Mouse (Mus musculus): Measurements from ENCODE around the gene 4921536K21Rik.
A peak's percentile ranks its signal among the peaks of the same experiment; 100 is the strongest.
"Not testable (repeated sequence)": the region's sequence is repeated elsewhere in the genome, so short reads cannot be mapped to it uniquely, and the experiment has no call there.

4921536K21Rik gene

DNA sequence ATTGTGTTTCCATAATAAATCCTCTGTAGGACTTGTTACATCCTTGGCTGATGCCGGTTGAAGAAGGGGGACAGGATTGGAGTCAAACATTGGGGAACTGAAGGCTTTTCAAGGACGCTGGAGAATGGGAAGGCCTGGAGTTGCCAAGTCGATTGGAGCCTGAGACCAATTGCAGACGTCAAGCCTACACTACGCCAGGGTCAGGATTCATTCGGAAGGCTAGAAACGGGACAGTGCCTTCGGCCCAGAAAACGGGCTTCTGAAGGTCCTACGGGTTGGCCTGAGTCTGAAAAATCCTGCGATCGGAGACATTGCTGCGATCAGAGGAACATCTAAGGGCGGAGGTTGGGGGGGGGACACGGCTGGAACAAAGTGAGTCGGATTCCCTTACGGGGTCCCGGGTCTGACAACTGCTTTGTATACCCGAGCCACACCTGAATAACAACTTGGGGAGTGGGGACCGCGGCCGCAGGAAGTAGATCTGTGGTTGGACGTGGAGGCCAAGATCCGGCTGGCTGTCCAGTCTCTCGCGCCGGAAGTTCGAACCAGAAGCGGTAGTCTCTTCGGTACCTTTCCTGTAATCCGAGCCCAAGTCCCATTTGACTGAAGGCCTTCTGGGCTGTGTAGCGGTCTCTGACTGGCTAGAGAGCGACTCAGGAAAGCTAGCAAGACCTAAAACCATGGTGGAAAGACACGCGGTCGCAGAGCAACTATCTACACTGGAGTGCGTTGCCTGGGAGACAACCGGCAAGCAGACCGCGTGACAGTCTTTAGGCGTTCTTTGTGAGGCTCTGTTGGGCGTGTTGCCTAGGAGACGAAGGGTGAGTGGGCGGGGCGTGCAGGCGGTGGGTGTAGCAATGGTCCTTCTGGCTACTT, at the start of gene 4921536K21Rik, which contains the start of gene Dusp18:
4921536K21Rik (minus strand) TSS at position 693 of the 876 bp plus-strand sequence.
Dusp18 (plus strand) TSS at position 835 of the 876 bp plus-strand sequence.
- DNase-seq = peak; percentile 93

- DNase-seq = no peak
Measured at GRCm38 (mm10) chr11:3941371-3941770, 46.5 kb upstream of the 4921536K21Rik start.

DNA sequence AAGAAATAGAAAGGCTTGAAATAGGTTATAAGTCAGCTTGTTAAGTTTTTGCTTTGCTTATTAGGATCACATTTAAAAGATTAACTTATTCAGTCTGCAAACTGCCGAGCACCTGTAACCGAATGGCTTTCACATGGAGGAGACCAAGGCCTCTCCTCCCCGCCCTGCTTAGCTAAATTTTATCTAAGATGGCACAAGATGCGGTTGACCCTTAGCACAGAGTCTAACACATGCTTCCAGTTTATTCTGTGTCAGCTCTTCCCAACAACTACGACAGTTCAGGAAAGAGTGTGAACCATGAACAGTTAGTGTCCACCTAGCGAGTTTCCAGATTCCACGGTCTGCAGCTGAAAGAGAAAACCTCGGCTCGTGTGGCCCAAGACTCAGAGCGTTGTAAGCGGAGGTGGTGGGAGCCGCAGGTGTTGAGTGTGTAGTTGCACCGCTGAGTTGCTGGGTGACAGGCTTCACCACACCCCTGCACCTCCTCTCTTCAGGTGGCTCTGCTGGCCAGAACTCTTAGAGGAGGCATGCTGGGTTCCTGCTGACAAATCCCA, 42.5 kb upstream of the 4921536K21Rik start:
- no peak for DNase-seq

DNA sequence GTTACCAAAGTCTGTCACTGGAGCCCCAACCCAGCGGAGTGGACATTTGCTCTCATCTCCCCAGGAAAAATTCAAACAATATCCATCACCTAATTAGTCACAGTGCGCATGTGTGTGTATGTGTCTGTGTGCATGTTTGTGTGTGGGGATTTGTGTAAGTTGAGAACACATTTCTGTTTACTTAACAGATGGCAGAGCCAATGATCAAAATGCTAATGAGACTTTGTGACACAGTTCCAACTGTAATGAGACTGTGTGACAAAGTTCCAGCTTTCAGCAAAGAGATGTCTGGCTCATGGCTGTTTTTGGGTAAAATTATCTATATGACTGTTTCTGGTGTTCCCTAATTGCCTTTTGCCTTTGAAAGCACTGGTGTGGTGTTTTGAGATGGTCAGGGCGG, 41.4 kb upstream of the 4921536K21Rik start:
- no peak for DNase-seq

DNA sequence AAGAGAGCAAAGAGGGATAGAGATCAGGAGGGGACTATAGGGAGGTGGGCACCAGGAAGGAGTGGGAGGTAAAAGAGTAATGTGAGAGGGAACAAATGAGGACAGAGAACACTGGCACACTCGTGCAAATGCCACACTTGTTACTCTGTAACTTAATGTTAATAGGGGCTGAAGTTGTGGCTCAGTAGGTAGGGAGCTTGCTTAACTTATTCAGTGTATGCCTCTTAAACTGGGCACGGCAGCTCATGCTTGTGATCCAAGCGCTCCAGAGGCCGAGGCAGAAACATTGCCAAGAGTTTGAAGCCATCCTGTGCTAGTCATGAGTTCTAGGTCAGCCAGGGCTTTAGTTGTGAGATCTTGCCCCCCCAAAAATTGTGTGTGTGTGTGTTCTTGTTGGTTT, 40.2 kb upstream of the 4921536K21Rik start:
- DNase-seq = no peak

- no peak for DNase-seq
Measured at GRCm38 (mm10) chr11:3933756-3934285, 38.9 kb upstream of the 4921536K21Rik start.

DNA sequence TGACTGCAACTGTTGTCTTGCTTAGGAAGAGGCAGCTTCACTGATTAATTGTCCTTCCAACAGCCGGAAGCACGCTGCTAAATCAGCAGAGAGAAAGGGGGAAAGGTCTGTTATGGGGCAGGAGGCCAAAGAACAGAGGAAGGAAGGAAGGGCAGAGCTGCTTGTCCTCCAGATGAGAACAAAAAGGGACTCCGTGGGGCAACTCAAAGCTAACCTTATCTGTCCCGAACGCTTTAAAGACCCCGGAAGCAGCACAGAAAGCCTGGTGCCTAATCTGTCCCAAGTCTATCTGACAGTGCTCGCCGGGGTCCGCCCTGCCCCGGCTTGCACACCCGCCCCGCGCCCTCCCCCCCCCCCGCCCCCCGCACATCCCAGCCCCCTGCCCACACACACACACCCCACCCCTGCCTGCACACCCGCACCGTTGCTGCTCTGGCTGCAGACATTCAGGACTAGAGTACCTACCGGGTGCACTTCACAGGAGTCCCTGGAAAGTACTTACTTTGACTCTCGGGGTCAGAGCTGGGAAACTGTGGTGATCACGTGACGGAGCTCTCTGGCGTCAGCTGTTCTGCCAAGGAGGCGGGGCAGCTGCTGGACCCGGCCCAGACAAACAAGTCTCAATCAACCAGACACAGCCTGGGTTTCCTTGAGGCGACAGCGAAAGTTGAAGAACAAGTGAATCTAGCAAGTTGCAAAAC, 36.8 kb upstream of the 4921536K21Rik start, which contains the start of gene Tcn2:
Tcn2 (minus strand) TSS at position 649 of the 701 bp plus-strand sequence.
- DNase-seq = peak; percentile 91

GRCm38 (mm10) chr11:3930931-3931330, 36.0 kb upstream of the 4921536K21Rik start:
- DNase-seq = no peak

DNA sequence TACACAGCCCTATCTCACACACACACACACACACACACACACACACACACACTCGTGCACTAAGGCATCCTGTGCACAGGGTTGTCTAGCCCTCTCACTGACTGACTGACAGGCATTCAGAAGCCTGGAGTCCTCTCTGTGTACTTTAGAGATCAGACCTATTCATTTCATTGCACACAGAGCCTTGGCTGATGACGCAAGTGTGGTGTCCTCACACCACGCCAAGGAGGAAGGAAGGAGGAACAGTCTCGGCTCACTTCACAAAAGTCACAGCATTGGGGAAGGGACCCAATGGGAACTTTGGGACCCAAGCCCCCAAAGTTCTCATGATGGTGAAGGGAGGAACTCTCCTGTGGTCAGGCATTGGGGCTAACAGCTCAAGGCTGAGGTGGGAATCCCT, 35.1 kb upstream of the 4921536K21Rik start:
- peak; percentile 35 for DNase-seq

GRCm38 (mm10) chr11:3925916-3926315, 31.0 kb upstream of the 4921536K21Rik start:
- DNase-seq = no peak

- DNase-seq = no peak
Measured at GRCm38 (mm10) chr11:3922731-3923130, 27.8 kb upstream of the 4921536K21Rik start.

GRCm38 (mm10) chr11:3922115-3922514, 27.2 kb upstream of the 4921536K21Rik start:
- no peak for DNase-seq

DNA sequence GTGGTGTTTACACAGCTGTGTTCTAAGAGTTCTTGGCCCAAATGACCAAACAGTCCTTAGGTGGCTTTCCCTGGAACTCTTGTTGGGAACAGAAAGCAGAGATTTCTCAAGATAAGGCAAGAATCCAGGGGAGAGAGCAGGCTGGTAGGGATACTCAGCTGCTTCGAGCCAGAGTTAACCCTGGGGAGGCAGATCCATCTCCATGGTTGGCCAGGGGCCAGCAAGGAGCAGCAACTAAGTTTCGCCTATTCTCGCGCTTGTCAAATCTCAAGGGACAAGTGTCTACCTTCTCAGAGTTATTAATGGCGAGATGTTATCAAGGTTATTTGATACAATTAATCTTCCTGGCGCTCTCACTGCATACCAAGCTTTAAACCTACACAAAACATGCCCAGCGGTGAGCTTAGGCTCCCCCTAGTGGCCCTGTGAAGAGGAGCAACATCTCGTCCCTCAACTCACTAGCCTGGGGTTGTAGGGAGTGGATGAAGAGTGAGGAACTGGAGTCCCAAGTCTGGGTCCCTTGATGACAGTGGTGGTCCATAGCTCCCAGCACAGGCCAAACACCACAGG, 26.5 kb upstream of the 4921536K21Rik start:
- peak; percentile 65 for DNase-seq

- no peak for DNase-seq
Measured at GRCm38 (mm10) chr11:3920476-3920875, 25.6 kb upstream of the 4921536K21Rik start.

DNA sequence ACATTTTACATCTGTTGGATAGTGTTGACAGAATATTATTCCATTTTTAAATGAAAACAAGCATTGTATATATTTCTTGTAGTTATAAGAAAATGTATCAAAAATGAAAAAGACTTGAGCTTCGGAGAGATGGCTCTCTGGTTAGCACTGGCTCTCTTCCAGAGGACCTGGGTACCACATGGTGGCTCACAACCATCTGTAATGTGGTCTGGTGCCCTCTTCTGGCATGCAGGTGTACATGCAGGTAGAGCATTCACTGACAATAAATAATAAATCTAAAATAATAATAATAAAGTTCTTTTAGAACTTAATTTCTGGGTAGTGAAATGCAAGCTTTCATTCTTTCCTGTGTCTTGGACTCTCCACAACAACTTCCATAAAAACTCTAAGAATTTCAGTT, 23.8 kb upstream of the 4921536K21Rik start:
- peak; percentile 36 for DNase-seq

DNA sequence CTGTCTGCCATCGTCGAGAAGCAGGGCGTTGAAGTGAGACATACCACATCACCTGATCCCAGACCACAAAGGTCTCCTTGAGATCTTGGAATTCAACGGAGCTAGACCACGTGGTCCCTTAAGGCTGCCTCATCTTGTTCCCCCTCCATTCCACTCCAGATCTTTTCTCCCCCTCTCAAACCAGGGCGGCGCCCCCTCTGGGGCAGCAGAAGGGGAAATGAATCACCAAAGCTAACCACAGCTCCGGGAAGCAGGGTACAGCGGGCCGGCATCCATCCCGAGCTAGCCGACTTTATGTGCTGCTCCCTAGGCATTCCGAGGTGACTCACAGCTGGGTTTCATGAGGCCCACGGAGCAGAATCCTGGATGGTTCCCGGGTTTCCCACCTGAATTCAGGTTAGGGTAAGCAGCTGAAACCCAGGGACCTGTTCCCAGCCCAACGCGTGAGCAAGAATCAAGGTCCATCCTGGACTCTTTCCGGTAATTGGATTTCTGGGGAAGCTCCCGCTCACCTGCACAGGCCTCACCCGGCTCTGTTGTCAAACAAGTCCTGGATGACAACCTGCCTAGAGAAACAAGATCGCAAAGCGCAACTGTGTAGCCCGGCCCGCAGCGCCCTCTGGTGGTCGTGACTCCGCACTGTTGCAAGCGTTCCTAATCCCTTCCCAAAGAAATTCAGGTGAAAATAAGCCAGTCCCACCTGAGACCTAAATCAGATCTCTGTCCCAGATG, 19.4 kb upstream of the 4921536K21Rik start, which contains the start of gene Slc35e4:
Slc35e4 (minus strand) TSS at position 556 of the 732 bp plus-strand sequence.
- DNase-seq = peak; percentile 90

DNA sequence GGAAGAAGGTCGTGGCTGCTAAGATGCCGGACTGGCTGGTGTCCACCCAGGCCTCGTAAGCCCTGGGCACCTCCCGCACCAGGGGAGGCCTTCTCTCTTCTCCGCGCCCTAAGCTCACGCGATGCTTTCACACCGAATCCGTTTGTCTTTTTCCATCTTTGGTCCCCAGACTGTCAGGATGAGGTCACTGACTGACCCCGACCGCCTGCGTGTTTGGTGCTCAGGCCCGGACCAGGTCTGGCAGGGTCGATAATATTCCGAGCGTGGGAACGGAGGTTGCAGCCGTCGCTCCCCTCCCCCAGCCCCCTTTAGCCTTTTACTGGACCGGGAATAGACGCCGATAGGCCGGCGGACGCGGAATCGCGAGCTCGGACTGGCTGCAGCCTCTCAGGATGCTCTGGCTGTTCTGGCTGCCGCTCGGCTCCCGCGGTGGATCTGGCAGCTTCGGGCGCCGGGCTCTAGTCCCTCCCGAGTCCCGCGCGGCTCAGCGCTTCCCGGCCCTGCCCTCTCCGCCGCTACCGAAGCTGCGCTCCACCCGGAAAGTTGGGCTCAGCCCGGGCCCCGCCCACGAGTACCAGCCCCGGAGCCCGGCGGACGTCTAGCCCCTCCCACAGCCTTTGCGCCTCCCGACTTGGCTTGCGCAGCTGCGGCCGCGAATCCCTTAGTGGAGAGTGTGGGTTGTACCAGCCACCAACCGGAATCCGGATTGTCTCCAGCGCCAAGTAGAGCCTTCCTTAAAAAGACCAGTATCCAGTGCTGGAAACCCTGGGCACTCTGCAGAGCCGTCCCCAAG, 18.6 kb upstream of the 4921536K21Rik start:
- peak; percentile 95 for DNase-seq

GRCm38 (mm10) chr11:3912875-3913271, 18.0 kb upstream of the 4921536K21Rik start:
- DNase-seq = peak; percentile 37

DNA sequence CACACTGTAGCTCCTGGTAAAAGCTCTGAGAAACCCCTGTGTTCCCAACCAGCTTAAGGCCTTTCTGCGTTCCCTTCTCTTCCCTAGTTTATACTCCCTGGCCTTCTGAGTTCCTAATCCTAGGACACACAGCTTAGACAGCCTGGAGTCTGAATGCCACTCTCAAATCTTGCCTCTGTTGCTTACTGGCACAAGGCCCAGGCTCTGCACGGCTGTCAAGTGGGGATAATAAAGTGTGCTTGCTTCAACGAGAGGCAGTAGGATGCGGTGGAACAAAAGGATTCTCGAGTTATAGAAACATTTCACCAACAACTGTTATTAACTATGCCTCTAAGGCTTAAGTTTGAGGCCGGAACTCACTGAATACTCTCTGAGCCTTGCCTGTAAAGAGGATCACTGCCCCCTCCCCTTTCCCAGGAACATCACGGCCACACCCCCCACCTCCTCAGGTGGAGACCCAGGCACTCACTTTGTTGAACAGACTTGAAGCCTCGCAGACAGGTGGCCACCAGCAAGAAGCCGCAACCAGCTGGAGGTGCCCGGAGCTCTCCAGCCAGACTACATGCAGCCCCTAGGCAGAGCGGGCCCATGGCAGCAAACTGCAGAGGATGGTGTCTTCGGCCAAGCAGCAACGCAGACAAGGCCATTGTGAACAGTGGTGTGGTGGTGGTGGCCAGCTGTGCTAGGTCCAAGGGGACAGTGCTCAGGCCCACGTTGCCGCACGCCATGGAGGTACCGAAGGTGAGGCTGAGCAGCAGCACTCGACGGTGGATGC, 17.4 kb upstream of the 4921536K21Rik start:
- DNase-seq = peak; percentile 30

DNA sequence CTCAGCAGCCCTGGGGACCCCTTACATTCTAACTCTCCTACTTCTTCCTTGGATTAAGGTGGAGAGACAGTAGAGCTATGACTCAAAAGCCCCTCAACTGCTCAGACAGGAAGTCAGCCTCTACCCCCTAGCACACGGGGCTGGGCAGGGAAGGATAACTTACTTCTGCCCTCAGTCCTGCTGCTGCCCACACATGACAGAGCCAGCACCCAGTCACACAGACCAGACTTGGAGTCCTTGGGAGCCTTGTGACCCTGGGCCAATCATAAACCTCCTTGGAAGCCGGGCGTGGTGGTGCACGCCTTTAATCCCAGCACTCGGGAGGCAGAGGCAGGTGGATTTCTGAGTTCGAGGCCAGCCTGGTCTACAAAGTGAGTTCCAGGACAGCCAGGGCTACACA, 16.5 kb upstream of the 4921536K21Rik start:
- DNase-seq = not testable (repeated sequence)

Data from lung, postnatal 14 days (tissue).